Mouse (Mus musculus) cerebellum, adult 2 months (tissue): Measurements from ENCODE around the gene Ccdc66. TPM values are rescaled to one million over a fixed set of nuclear protein-coding genes. Genes with fewer than 3 reads are reported as not detected.

Experiments used
- DNase-seq, 2 experiments: peaks; one replicate each; pipeline ENCODE4 v3.0.0; 2021
- H3K27ac ChIP-seq: fragments of 200-500 bp; 2 replicates; pipeline ENCODE4 v1.5.1; 2012; ENCODE audit warnings: low read length, control low read depth, inconsistent platforms; ENCODE audit not compliant: insufficient read depth
- H3K27me3 ChIP-seq: fragments of 200-500 bp; 2 replicates; pipeline ENCODE4 v1.6.1; 2012; ENCODE audit warnings: inconsistent platforms, mild to moderate bottlenecking, low read length, moderate library complexity; ENCODE audit not compliant: control insufficient read depth, insufficient read depth
- H3K4me1 ChIP-seq: fragments of 200-500 bp; 2 replicates; pipeline ENCODE4 v1.6.1; 2011; ENCODE audit warnings: low read length; ENCODE audit not compliant: control insufficient read depth, insufficient read depth
- H3K4me3 ChIP-seq: fragments of 200-500 bp; replicated peaks from 2 replicates; pipeline ENCODE3; 2011; ENCODE audit warnings: mild to moderate bottlenecking, low read depth, low read length, control low read depth; ENCODE audit not compliant: insufficient read depth
- CTCF ChIP-seq: fragments of 200-500 bp; IDR thresholded peaks from 2 replicates; pipeline ENCODE4 v1.5.1; 2011; ENCODE audit warnings: low read depth, mild to moderate bottlenecking, control low read depth, low read length, moderate library complexity, borderline replicate concordance; ENCODE audit not compliant: insufficient read depth
- POLR2A ChIP-seq: fragments of 200-500 bp; IDR thresholded peaks from 2 replicates; pipeline ENCODE4 v1.6.1; 2011; ENCODE audit warnings: low read length, control low read depth, borderline replicate concordance; ENCODE audit not compliant: insufficient read depth
- WGBS: fragments of 180-500 bp; shearing (Covaris S2); methylation state at CpG from one replicate; pipeline ENCODE4 v1.1.7; 2018; 5-methylcytosine and 5-hydroxymethylcytosine counted together
- polyA plus RNA-seq: library from polyadenylated mRNA; depleted of rRNA; stranded (reverse); fragments of >200 nt; gene quantifications from 2 replicates; pipeline ENCODE4 v1.2.3, GENCODE M21; 2012; rRNA removed

Gene Ccdc66
- polyA plus RNA-seq = 11.0 and 12.4 TPM in 2 replicates

GRCm38 (mm10) chr14:27507894-27508643 lies at the start of gene Ccdc66:
Gene Ccdc66 (minus strand): TSS chr14:27508460.
- TF ChIP-seq POLR2A (peak; percentile 68; the same call in 1 of the 2 replicates), CTCF (no peak)

GRCm38 (mm10) chr14:27543838-27544426 lies 35.7 kb upstream of the Ccdc66 start:
- Histone ChIP-seq H3K4me1 (no peaks in the 10 kb centered on the region), H3K27me3 (no peaks in the 10 kb centered on the region), H3K27ac (no peak overlapping the region), H3K4me3 (no peak overlapping the region)
- 15% methylated on average over 4 of the region's 4 CpGs for WGBS
- TF ChIP-seq POLR2A (no peak), CTCF (no peak)
- DNase-seq = no peak

More at GRCm38 (mm10) chr14:27507894-27508643, at the start of gene Ccdc66:
- WGBS = under 1% methylated on average over 51 of the region's 51 CpGs
- Histone ChIP-seq H3K4me1 (no peaks in the 10 kb centered on the region), H3K27ac (peak within 1 kb of the TSS; percentile 29), H3K27me3 (no peaks in the 10 kb centered on the region), H3K4me3 (peak within 1 kb of the TSS; percentile 73)
- DNase-seq = peak; percentile 98 to 100

DNA sequence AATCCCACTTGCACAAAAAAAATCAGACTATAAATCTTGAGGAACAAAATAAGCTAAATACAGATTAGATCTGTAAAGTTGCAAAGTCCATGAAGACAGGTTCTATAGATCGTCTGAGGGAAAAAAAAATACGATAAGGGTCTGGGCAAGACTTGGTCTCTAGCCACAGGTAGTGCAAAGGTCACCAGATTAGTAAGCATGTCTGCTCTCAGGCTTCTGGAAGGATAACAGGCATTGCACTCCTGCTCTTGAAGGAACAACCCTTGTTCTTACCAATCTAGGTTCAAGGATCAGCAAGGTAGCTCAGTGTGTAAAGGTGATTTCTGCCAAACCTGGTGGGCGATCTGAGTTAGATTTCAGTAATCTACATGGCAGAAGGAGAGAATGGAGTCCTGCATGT lies 28.2 kb upstream of the Ccdc66 start:
- no peak overlapping the region for H3K4me3 ChIP-seq
- H3K4me1 ChIP-seq = no peaks in the 10 kb centered on the region
- DNase-seq = no peak
- TF ChIP-seq POLR2A = no peak
- TF ChIP-seq CTCF = no peak
- no peaks in the 10 kb centered on the region for H3K27me3 ChIP-seq
- WGBS = 72% methylated on average over 3 of the region's 3 CpGs
- H3K27ac ChIP-seq = no peak overlapping the region

- H3K4me3 ChIP-seq = no peak overlapping the region
- TF ChIP-seq POLR2A (no peak), CTCF (no peak)
- no peaks in the 10 kb centered on the region for H3K4me1 ChIP-seq
- H3K27ac ChIP-seq = no peak overlapping the region
- H3K27me3 ChIP-seq = no peaks in the 10 kb centered on the region
- DNase-seq = no peak
These were observed 16.3 kb upstream of the Ccdc66 start for GRCm38 (mm10) chr14:27524541-27524940.

- 24% methylated on average over 15 of the region's 15 CpGs for WGBS
- H3K27ac ChIP-seq = peak overlapping the region; percentile 22; the same call in 1 of the 2 replicates
- H3K4me3 ChIP-seq = peak overlapping the region; percentile 73
- no peaks in the 10 kb centered on the region for H3K4me1 ChIP-seq
- peak in 1 of 2 experiments; percentile 21 for DNase-seq
- no peak for TF ChIP-seq CTCF
- TF ChIP-seq POLR2A = no peak; the same call in 1 of the 2 replicates
- H3K27me3 ChIP-seq = no peaks in the 10 kb centered on the region
These were observed 513 bp upstream of the Ccdc66 start for GRCm38 (mm10) chr14:27508644-27509301.

DNA sequence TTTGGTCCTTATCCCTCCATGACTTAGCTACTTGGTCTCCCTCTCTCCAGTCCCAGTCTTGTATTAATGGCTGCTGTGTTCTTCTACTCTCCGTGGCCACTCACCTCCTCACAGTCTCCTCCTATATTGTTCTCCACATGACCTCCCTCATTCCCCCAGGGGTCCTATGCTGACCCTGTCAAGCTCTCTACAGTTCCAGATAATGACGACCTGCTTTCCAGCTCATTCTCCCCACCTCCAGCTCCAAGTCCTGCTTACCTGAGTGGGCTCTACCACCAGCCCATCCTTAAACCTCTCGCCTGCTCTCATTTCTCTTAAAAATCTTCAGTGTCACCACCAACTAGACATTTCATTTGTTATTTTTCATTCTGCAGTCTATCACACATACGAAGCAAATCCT lies 7.2 kb downstream of the Ccdc66 start:
- 77% methylated on average over 4 of the region's 4 CpGs for WGBS
- DNase-seq = no peak
- no peak overlapping the region for H3K4me3 ChIP-seq
- no peak overlapping the region for H3K27ac ChIP-seq
- H3K27me3 ChIP-seq = no peaks in the 10 kb centered on the region
- TF ChIP-seq CTCF (no peak), POLR2A (no peak)
- H3K4me1 ChIP-seq = no peaks in the 10 kb centered on the region; the same call in 1 of the 2 replicates

DNA sequence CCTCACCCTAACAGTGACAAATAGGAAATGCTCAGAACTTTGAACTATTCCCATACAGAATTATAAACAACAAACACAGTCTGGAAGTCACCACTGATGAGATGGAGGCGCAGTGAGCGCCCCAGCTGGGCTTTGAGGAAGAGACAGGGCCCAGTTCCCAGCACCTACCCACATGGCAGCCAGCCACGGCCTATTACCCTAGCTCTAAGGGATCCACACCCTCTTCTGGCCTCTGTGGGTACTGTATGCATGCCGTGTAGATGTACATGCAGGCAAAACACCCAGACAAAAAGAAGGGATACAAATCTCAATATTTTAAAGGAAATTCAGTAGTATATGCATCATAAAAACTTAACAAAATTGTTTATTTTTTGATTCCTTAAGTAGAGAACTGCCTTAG lies 14.7 kb downstream of the Ccdc66 start:
- Histone ChIP-seq H3K27me3 (no peaks in the 10 kb centered on the region), H3K4me3 (no peak overlapping the region), H3K27ac (no peak overlapping the region), H3K4me1 (no peaks in the 10 kb centered on the region; the same call in 1 of the 2 replicates)
- 89% methylated on average over 4 of the region's 4 CpGs for WGBS
- no peak for DNase-seq
- TF ChIP-seq POLR2A = no peak

DNA sequence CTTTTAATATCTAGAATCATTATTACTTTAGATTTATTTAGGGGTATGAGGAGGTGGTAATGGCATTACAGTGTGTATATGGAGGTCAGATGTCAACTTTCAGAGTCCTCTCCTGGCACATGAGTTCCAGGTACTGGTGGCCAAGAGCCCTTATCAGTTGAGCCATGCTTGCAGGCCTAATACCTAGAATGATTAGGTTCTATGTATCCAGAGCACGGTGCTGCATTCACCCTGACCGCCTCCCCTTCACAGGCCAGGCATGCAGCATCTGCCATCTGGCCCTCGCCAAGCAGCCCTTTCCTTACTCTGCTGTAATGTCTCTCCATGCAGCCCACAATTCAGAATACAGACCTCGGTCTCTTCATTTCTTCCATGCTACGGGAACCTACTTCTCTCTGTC lies 16.9 kb downstream of the Ccdc66 start:
- DNase-seq = no peak
- Histone ChIP-seq H3K4me3 (no peak overlapping the region), H3K27me3 (no peaks in the 10 kb centered on the region), H3K4me1 (no peaks in the 10 kb centered on the region; the same call in 1 of the 2 replicates), H3K27ac (no peak overlapping the region)
- TF ChIP-seq POLR2A (no peak), CTCF (no peak)
- WGBS = 88% methylated on average over 5 of the region's 5 CpGs
